Mouse (Mus musculus) lung, postnatal 36 days (tissue): Measurements from ENCODE around the gene Pigt.

ENCODE experiments used
- DNase-seq: peaks from one replicate; pipeline ENCODE4 v3.0.0; 2022; ENCODE audit warnings: mixed read lengths

The Pigt gene

GRCm38 (mm10) chr2:164496847-164497690 lies at the start of gene Pigt:
Gene Pigt, plus strand, starts transcription at chr2:164497520.
- peak; percentile 90 for DNase-seq

GRCm38 (mm10) chr2:164448140-164448539 lies 49.2 kb upstream of the Pigt start:
- DNase-seq = no peak

- DNase-seq = no peak
Observed at GRCm38 (mm10) chr2:164448921-164449320, 48.4 kb upstream of the Pigt start.

- DNase-seq = peak; percentile 59
Observed at GRCm38 (mm10) chr2:164449341-164450042, 47.8 kb upstream of the Pigt start.

GRCm38 (mm10) chr2:164452000-164452676 lies 45.2 kb upstream of the Pigt start:
- peak; percentile 75 for DNase-seq

- DNase-seq = peak; percentile 54
Observed at GRCm38 (mm10) chr2:164453047-164453757, 44.1 kb upstream of the Pigt start.

GRCm38 (mm10) chr2:164453887-164454500 lies 43.3 kb upstream of the Pigt start:
- DNase-seq = no peak

GRCm38 (mm10) chr2:164454846-164455245 lies 42.5 kb upstream of the Pigt start:
- peak; percentile 95 for DNase-seq

GRCm38 (mm10) chr2:164455421-164456190 lies 41.7 kb upstream of the Pigt start:
- peak; percentile 58 for DNase-seq

GRCm38 (mm10) chr2:164456413-164456812 lies 40.9 kb upstream of the Pigt start:
- DNase-seq = no peak

- no peak for DNase-seq
Observed at GRCm38 (mm10) chr2:164456864-164457300, 40.4 kb upstream of the Pigt start, which contains the start of gene Sys1. Gene Sys1, plus strand, starts transcription at chr2:164456964.

GRCm38 (mm10) chr2:164457942-164458341 lies 39.4 kb upstream of the Pigt start:
- peak; percentile 93 for DNase-seq

GRCm38 (mm10) chr2:164458535-164458934 lies 38.8 kb upstream of the Pigt start:
- DNase-seq = peak; percentile 64

- DNase-seq = peak; percentile 98
Observed at GRCm38 (mm10) chr2:164460745-164461551, 36.4 kb upstream of the Pigt start, which contains the start of gene Gm20458. Gene Gm20458, plus strand, starts transcription at chr2:164460967.

- DNase-seq = no peak
Observed at GRCm38 (mm10) chr2:164465161-164465560, 32.2 kb upstream of the Pigt start.

GRCm38 (mm10) chr2:164466787-164467186 lies 30.5 kb upstream of the Pigt start:
- no peak for DNase-seq

GRCm38 (mm10) chr2:164470254-164470653 lies 27.1 kb upstream of the Pigt start:
- DNase-seq = peak; percentile 89

- no peak for DNase-seq
Observed at GRCm38 (mm10) chr2:164473624-164474023, 23.7 kb upstream of the Pigt start, which contains the start of gene Trp53tg5. Gene Trp53tg5, minus strand, starts transcription at chr2:164473724.

- peak; percentile 66 for DNase-seq
Observed at GRCm38 (mm10) chr2:164485681-164486257, 11.6 kb upstream of the Pigt start, which contains the start of gene Dbndd2. Gene Dbndd2, plus strand, starts transcription at chr2:164486106.
